Mouse (Mus musculus) left cerebral cortex, adult 9 months (tissue): ENCODE measurements at regions not wholly inside any gene's neighbourhood (a gene's known extent, or its start where the extent isn't known, plus 50 kb on each side); places are given as distances from the start of the nearest gene placed in this dataset.
A peak's percentile ranks its signal among the peaks of the same experiment; 100 is the strongest.

ENCODE experiments used
- DNase-seq, 2 experiments: peaks; one replicate each; pipeline ENCODE4 v3.0.0; 2022; ENCODE audit warnings: low spot score in 2 of 2

DNA sequence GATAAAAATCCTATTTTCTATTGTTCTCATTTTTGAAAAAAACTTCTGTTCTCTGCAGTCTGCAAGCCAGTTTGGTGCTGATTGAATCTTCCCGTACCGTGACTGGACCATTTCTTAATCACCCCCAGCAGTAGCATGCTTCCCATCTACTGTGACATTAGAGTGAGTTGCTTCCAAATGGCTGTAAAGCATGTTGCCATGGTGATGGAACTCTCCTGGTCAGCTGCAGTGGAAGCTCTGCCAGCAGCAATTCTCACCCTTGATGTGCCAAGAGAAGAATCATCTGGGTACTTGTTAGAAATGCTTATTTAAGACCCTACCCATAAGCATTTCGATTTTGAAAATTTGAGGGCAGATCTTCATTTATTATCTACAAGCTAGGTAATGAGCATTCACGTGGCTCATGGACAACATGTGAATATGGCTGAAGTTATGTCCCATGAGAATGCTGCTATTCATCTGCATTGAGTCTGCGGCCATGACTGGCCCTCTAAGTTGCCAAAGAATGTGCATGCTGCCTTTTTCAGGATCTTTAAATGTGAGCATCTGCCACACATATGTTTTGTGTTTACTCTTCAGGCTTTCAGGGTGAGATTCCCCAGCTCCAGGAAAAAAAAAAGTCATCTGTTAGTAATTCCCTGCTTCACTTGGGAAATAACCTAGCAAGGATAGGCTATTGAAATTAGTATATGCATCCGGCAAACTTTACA is 62.8 kb downstream of the H2al1n start:
- DNase-seq = peak; percentile 5 to 11

DNA sequence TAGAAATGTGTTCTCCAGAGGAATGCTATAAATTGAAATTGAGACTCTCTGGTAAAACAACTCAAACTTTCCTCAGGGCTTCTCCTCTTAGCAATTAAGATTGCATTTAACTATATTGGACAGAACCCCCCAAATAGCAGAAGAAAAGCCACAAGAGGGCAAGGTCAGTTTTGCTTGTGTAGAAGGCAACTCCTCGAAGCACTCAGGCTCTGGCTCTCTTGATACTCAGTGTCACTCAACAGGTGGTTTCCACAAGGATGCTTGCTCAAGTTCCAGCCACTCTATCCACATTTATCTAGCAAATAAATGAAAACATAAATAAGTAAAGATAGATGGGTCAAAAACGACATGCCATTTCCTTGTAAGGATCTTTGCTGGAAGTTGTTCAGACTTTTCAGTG is 68.4 kb downstream of the H2al1n start:
- DNase-seq = no peak

DNA sequence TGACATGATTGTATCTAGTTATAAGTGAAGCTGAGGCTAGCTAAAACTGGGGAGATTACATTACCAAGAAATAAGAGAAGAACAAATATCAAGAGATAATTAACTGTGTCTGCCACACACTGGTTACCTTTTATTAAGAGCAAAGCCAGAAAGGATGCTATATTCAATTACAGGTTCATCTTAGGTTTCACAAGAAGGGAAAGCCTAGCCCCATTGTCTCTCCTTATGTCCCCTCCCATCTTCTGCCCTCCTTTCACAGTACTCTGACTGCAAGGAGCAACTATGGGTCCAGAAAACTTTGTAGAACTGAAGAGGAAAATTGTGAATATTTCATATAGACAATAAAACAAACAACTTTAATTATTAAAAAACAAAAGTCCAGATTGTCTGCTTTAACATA is 68.8 kb downstream of the H2al1n start:
- no peak for DNase-seq

DNA sequence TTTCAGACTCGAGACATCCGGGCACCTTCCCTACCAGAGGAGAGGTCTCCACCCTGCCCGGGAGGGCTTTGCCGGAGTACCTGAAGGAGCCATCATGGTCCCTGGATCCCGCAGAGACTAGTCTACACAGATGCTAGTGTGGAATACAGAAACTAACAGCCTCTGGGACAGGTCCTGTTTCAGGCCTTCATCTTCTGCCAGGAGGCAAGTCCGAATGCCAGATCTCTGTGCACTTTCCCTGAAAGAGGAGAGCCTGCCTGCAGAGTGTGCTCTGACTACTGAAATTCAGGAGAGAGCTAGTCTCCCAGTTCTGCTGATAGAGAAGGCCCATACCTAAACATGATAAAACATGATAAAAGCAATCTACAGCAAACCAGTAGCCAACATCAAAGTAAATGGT is 83.9 kb downstream of the H2al1n start:
- no peak for DNase-seq

DNA sequence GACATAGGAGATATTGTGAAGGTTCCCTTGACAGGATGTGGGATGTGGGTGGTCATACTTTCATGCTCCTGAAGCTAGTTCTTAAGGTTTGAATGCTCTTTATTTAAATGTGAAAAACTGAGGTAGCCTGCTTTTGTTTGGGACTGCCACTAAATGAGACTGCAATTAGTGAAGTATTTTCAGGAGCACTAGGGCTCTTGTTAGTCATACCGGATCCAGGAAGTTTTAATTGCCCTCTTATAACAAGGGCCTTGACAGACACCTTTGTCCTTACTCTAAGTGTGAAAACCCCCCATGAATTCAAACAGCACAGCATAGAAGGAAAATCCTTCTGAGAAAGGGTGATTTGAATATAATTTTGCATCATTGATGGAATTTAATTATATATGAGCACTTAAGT is 91.2 kb downstream of the H2al1n start:
- DNase-seq = peak in 1 of 2 experiments; percentile 10

DNA sequence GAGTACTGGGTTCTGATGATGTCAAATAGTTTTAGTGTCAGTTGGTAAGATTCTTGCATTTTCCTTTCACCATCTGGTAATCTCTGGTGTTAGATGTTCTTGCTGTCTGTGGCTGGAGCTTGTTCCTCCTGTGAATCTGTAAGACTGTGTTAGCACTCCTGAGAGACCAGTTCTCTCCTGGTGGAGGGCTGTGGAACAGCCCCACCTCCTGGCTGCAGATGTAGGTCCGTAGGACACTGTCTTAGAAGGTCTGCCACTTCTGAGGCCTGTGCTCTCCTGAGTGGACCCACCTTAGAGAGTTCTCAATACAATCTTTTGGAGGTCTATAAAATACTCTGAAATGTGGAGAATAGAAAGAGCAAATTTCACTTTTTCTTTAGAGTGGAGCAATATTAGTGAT is 101.8 kb downstream of the H2al1n start:
- no peak for DNase-seq

DNA sequence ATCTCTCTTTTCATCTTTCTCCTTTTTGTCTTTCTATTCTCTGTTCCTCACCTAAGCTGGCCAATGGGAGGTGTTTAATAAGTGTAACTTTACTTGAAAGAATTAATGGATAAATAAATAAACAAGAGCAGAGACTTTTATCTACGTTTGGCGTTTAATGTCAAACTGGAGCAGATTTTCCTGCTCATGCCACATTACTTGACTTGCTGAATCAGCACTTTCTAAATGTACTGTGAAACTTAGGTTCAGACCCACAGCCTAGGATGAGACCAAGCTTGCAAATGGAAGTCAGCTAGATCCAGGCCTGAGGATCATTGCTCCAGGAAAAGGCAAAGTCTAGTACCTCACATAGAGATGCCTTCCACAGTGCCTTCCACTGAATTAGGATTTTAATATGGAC is 141.5 kb downstream of the H2al1n start:
- no peak for DNase-seq

DNA sequence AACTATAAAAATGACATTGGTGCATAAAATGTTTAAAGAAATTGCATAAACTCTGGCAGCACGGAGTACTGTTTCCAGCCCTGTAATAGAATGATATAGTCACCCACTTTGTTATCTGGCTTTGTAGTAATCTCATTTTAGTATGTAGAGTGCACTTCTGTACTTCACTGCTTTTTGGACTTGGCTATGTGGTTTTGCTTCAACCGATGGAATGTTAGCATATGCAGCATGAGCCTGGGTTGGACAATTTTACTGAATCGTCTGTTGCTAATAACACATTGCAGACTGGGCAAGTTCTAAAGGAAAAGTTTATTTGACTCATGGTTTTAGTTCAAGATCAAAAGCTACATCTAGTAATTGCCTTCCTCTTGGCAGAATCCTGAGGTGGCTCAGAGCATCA is 142.4 kb downstream of the H2al1n start:
- DNase-seq = no peak

DNA sequence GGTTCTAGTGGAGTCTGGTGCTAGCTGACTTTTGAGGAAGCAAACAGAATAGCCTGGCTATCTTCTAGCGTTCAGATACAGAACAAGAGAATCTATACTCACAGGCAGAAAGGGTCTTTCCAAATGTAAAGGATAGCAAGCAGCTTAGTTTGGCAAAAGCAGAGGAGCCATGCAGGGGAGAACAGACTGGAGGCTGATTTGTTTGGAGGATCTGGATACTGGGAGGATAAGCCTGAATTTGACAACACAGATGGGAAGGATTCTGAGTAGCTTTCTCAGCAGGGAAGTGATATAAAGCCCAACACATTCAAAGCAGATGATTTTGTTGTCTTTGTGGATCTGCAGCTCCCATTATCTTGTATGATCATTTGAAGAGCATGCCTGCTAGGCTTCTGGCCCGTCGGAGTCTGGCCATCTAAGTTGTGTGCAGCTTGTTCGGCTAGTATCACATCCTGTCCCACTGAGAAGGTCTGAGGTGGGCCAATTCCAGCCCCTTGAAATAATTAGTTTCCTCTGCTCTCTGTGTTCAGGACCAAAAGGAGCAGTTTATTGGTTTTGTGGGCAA is 145.6 kb downstream of the H2al1n start:
- no peak for DNase-seq
